Mouse (Mus musculus) midbrain, embryonic 11.5 days (tissue): ENCODE data around the gene Gbp7. TPM values are rescaled to one million over a fixed set of nuclear protein-coding genes. Genes with fewer than 3 reads are reported as not detected.
A peak's percentile ranks its signal among the peaks of the same experiment; 100 is the strongest.

Experiments used
- ATAC-seq: fragments of 200-750 bp; cut with Nextera tagmentation; 2 replicates; pipeline ENCODE4 v1.8.0; 2017; ENCODE audit warnings: moderate TSS enrichment, moderate library complexity; ENCODE audit not compliant: low FRiP score
- DNase-seq: peaks from one replicate; pipeline ENCODE4 v3.0.0; 2015; ENCODE audit warnings: low spot score; ENCODE audit errors: missing footprints
- H3K27ac ChIP-seq: fragments of 300-500 bp; sonication (generic); 2 replicates; pipeline ENCODE4 v1.5.1; 2014; ENCODE audit warnings: low read depth, low read length
- H3K27me3 ChIP-seq: fragments of 300-500 bp; sonication (generic); 2 replicates; pipeline ENCODE4 v1.6.1; 2014; ENCODE audit warnings: mild to moderate bottlenecking, low read length, moderate library complexity, mixed read lengths; ENCODE audit not compliant: control insufficient read depth, insufficient read depth
- H3K36me3 ChIP-seq: fragments of 300-500 bp; sonication (generic); 2 replicates; pipeline ENCODE4 v1.6.1; 2014; ENCODE audit warnings: mild to moderate bottlenecking, low read length, moderate library complexity, mixed read lengths; ENCODE audit not compliant: control insufficient read depth, insufficient read depth
- H3K4me1 ChIP-seq: fragments of 300-500 bp; sonication (generic); 2 replicates; pipeline ENCODE4 v1.6.1; 2014; ENCODE audit warnings: low read length; ENCODE audit not compliant: control insufficient read depth, insufficient read depth
- H3K4me2 ChIP-seq: fragments of 300-500 bp; sonication (generic); 2 replicates; pipeline ENCODE4 v1.6.1; 2014; ENCODE audit warnings: mild to moderate bottlenecking, moderate library complexity
- H3K4me3 ChIP-seq: fragments of 300-500 bp; sonication (generic); 2 replicates; pipeline ENCODE4 v1.5.1; 2014; ENCODE audit warnings: low read depth, low read length
- H3K9ac ChIP-seq: fragments of 300-500 bp; sonication (generic); 2 replicates; pipeline ENCODE4 v1.6.1; 2014; ENCODE audit warnings: low read length
- H3K9me3 ChIP-seq: fragments of 300-500 bp; sonication (generic); 2 replicates; pipeline ENCODE4 v1.6.1; 2016; ENCODE audit warnings: low read length; ENCODE audit not compliant: control insufficient read depth
- WGBS: fragments of 180-500 bp; shearing (Covaris S2); extraction: QIAGEN DNeasy Blood & Tissue Kit; methylation state at CpG from one replicate; pipeline ENCODE4 v1.1.7; 2014; 5-methylcytosine and 5-hydroxymethylcytosine counted together
- polyA plus RNA-seq: library from polyadenylated mRNA; unstranded; fragments of >200 nt; fragmentation: Nextera tagmentation; extraction: Ambion mirVana; gene quantifications from 2 replicates; pipeline ENCODE4 v1.2.1, GENCODE M21; 2014

Gene Gbp7
- polyA plus RNA-seq, result 1.7 and 1.9 TPM in 2 replicates

GRCm38 (mm10) chr3:142530087-142530953 lies at the start of gene Gbp7:
Gbp7 (plus strand) TSS chr3:142530342.
- H3K9ac ChIP-seq, result peak within 1 kb of the TSS; percentile 60
- H3K4me3 ChIP-seq, result peak within 1 kb of the TSS; percentile 45
- H3K4me1 ChIP-seq, result 0 out of 2 replicates have a peak, but pooled peaks cover 4% of the 10 kb centered on the region
- no peaks in the 10 kb centered on the region for H3K9me3 ChIP-seq
- peak; percentile 93 for DNase-seq
- no peak within 1 kb of the TSS for H3K27ac ChIP-seq
- WGBS, result 2% methylated on average over 30 of the region's 30 CpGs
- no peaks in the 10 kb centered on the region for H3K36me3 ChIP-seq
- H3K4me2 ChIP-seq, result peak within 1 kb of the TSS; percentile 90
- ATAC-seq, result peak; percentile 81
- H3K27me3 ChIP-seq, result no peaks in the 10 kb centered on the region

GRCm38 (mm10) chr3:142490465-142490864 lies 39.7 kb upstream of the Gbp7 start:
- H3K4me1 ChIP-seq, result no peaks in the 10 kb centered on the region
- no peak overlapping the region for H3K27ac ChIP-seq
- DNase-seq (peak; percentile 93), ATAC-seq (peak; percentile 79)
- no peak overlapping the region for H3K9ac ChIP-seq
- no peaks in the 10 kb centered on the region for H3K36me3 ChIP-seq
- no peaks in the 10 kb centered on the region for H3K27me3 ChIP-seq
- no peak overlapping the region for H3K4me3 ChIP-seq
- H3K4me2 ChIP-seq, result no peak overlapping the region
- no peaks in the 10 kb centered on the region for H3K9me3 ChIP-seq
- WGBS, result 85% methylated on average over 1 of the region's 1 CpGs

- H3K4me2 ChIP-seq, result no peak within 1 kb of the TSS
- H3K27me3 ChIP-seq, result no peaks in the 10 kb centered on the region
- H3K4me3 ChIP-seq, result no peak within 1 kb of the TSS
- DNase-seq, result peak; percentile 73
- WGBS, result 90% methylated on average over 6 of the region's 6 CpGs
- no peaks in the 10 kb centered on the region for H3K9me3 ChIP-seq
- no peaks in the 10 kb centered on the region for H3K4me1 ChIP-seq
- no peak within 1 kb of the TSS for H3K9ac ChIP-seq
- H3K27ac ChIP-seq, result no peak within 1 kb of the TSS
- H3K36me3 ChIP-seq, result no peaks in the 10 kb centered on the region
- ATAC-seq, result peak; percentile 67; the same call in 1 of the 2 replicates
Observed at GRCm38 (mm10) chr3:142493536-142494061, 36.5 kb upstream of the Gbp7 start, which contains the start of gene Gbp5. Gbp5 (plus strand) TSS chr3:142493978.

GRCm38 (mm10) chr3:142495146-142495655 lies 34.9 kb upstream of the Gbp7 start:
- Histone ChIP-seq H3K9ac (no peak overlapping the region), H3K27ac (no peak overlapping the region), H3K9me3 (no peaks in the 10 kb centered on the region), H3K27me3 (no peaks in the 10 kb centered on the region), H3K4me3 (no peak overlapping the region), H3K36me3 (no peaks in the 10 kb centered on the region), H3K4me1 (no peaks in the 10 kb centered on the region), H3K4me2 (no peak overlapping the region)
- DNase-seq (peak; percentile 12), ATAC-seq (no peak)
- WGBS, result 92% methylated on average over 5 of the region's 5 CpGs

- H3K9ac ChIP-seq, result no peak overlapping the region
- H3K27ac ChIP-seq, result no peak overlapping the region
- WGBS, result 75% methylated on average over 14 of the region's 14 CpGs
- DNase-seq, result peak; percentile 69
- H3K36me3 ChIP-seq, result no peaks in the 10 kb centered on the region
- no peak overlapping the region for H3K4me2 ChIP-seq
- H3K4me1 ChIP-seq, result no peaks in the 10 kb centered on the region
- no peak overlapping the region for H3K4me3 ChIP-seq
- H3K9me3 ChIP-seq, result no peaks in the 10 kb centered on the region
- H3K27me3 ChIP-seq, result no peaks in the 10 kb centered on the region
- ATAC-seq, result no peak
Observed at GRCm38 (mm10) chr3:142496113-142497101, 33.7 kb upstream of the Gbp7 start.

GRCm38 (mm10) chr3:142497123-142497841 lies 32.9 kb upstream of the Gbp7 start:
- ATAC-seq, result no peak
- H3K9ac ChIP-seq, result no peak overlapping the region
- peak; percentile 78 for DNase-seq
- no peak overlapping the region for H3K4me2 ChIP-seq
- no peaks in the 10 kb centered on the region for H3K9me3 ChIP-seq
- H3K4me3 ChIP-seq, result no peak overlapping the region
- WGBS, result 74% methylated on average over 15 of the region's 15 CpGs
- no peak overlapping the region for H3K27ac ChIP-seq
- H3K27me3 ChIP-seq, result no peaks in the 10 kb centered on the region
- H3K36me3 ChIP-seq, result no peaks in the 10 kb centered on the region
- H3K4me1 ChIP-seq, result no peaks in the 10 kb centered on the region

GRCm38 (mm10) chr3:142498941-142499340 lies 31.2 kb upstream of the Gbp7 start:
- H3K36me3 ChIP-seq, result no peaks in the 10 kb centered on the region
- no peak overlapping the region for H3K4me3 ChIP-seq
- H3K9me3 ChIP-seq, result no peaks in the 10 kb centered on the region
- 93% methylated on average over 5 of the region's 5 CpGs for WGBS
- no peaks in the 10 kb centered on the region for H3K27me3 ChIP-seq
- DNase-seq (peak; percentile 37), ATAC-seq (no peak)
- H3K4me2 ChIP-seq, result no peak overlapping the region
- H3K27ac ChIP-seq, result no peak overlapping the region
- no peaks in the 10 kb centered on the region for H3K4me1 ChIP-seq
- H3K9ac ChIP-seq, result no peak overlapping the region

- H3K9ac ChIP-seq, result no peak overlapping the region
- ATAC-seq, result no peak
- no peaks in the 10 kb centered on the region for H3K9me3 ChIP-seq
- H3K27me3 ChIP-seq, result no peaks in the 10 kb centered on the region
- no peak overlapping the region for H3K4me2 ChIP-seq
- no peaks in the 10 kb centered on the region for H3K36me3 ChIP-seq
- H3K27ac ChIP-seq, result no peak overlapping the region
- no peak overlapping the region for H3K4me3 ChIP-seq
- no peak for DNase-seq
- 0 out of 2 replicates have a peak, but pooled peaks cover 4% of the 10 kb centered on the region for H3K4me1 ChIP-seq
- WGBS, result 54% methylated on average over 3 of the region's 3 CpGs
Observed at GRCm38 (mm10) chr3:142528116-142528515, 2.0 kb upstream of the Gbp7 start.
